Mouse (Mus musculus) erythroblast, embryonic 14.5 days (primary cell): ENCODE results near the gene Kcnq2. TPM values are rescaled to one million over a fixed set of nuclear protein-coding genes. Genes with fewer than 3 reads are reported as not detected.

ENCODE experiments used
- H3K27me3 ChIP-seq: 2 replicates; pipeline ENCODE4 v1.6.1; 2012; ENCODE audit warnings: inconsistent platforms; ENCODE audit not compliant: control insufficient read depth
- H3K36me3 ChIP-seq: 2 replicates; pipeline ENCODE4 v1.6.1; 2012; ENCODE audit warnings: mild to moderate bottlenecking, inconsistent platforms; ENCODE audit not compliant: control insufficient read depth
- H3K4me1 ChIP-seq: 2 replicates; pipeline ENCODE4 v1.6.1; 2012; ENCODE audit warnings: inconsistent platforms; ENCODE audit not compliant: control insufficient read depth
- H3K4me3 ChIP-seq: replicated peaks from 2 replicates; pipeline ENCODE3; 2012; ENCODE audit warnings: moderate library complexity, mild to moderate bottlenecking, inconsistent platforms
- H3K9me3 ChIP-seq: 2 replicates; pipeline ENCODE4 v1.6.1; 2012; ENCODE audit warnings: low read length, inconsistent platforms, mixed read lengths; ENCODE audit not compliant: control insufficient read depth
- GATA1 ChIP-seq: IDR thresholded peaks from 2 replicates; pipeline ENCODE4 v1.6.1; 2012; ENCODE audit warnings: low read length, inconsistent platforms, mixed read lengths
- TAL1 ChIP-seq: IDR thresholded peaks from 3 replicates; pipeline ENCODE4 v1.6.1; 2012; ENCODE audit warnings: low read length, inconsistent platforms, mixed read lengths
- polyA plus RNA-seq: library from polyadenylated mRNA; stranded (reverse); fragments of >175 nt; gene quantifications from 2 replicates; pipeline ENCODE4 v1.2.3, GENCODE M21; 2012

Gene Kcnq2
- polyA plus RNA-seq, result 0.01 and 0.04 TPM in 2 replicates

DNA sequence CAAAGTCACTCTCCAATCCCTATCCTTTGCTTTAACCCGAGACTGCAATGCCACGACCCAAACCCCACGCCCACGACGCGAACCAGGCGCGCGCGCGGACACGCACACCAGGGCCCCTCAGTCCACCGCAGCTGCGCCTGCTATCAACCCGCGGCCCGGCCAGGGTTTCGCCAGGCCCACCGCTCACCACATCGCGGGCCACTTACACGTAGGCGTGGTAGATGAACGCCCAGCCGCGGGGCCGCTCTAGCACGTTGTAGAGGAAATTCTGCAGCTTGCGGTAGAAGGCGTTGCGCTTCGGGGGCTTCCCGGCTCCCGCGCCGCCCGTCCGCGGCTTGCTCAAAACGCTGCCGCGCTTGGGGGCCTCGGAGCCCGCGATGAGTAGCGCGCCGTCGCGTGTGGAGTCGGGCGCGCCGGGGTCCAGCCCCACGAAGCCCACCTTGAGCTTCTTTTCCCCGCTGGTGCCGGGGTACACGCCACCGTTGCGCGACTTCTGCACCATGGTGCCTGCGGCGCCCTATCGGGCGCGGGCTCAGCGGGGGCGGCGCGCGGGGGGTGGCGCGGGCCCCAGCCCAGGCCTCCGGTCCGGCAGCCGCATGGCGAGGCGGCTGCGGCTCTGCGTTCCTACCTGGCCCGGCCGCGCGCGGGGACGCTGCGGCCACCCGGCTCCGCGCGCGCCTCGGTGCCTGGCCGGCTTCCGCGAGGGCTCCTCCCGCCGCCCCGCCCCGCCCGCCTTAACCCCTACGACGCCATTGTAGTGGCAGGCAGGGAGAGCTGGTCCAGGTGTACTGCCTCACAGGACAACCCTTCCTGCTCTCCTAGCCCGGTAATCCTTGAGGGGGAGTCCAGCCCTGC is at the start of gene Kcnq2:
TSS of gene Kcnq2 (minus strand) at position 710 of the 855 bp plus-strand sequence.
- Histone ChIP-seq H3K4me3 (no peak within 1 kb of the TSS), H3K27me3 (peaks cover 60% of the 10 kb centered on the region), H3K9me3 (no peaks in the 10 kb centered on the region), H3K4me1 (no peaks in the 10 kb centered on the region), H3K36me3 (no peaks in the 10 kb centered on the region)
- TF ChIP-seq TAL1 (no peak), GATA1 (no peak)

DNA sequence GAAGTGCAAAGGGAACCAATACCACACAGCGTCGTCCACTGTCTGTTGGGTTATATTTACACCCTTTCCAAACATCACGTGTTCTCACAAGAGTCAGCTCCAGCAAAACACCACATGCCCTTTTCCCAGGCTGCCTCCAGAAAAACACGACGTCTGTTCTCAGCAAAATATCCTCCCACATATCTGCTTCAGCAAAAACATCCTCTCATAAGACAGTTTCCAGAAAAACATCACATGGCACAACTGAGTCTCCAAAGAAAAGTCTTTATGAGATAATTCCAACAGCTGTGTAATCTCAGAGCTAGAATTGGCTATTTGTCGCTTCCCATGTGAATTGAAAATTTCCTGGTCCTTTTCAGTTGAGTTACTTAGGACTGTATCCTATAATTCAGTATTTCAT is 45.8 kb upstream of the Kcnq2 start:
- peaks cover 10% of the 10 kb centered on the region for H3K27me3 ChIP-seq
- H3K36me3 ChIP-seq, result no peaks in the 10 kb centered on the region
- H3K9me3 ChIP-seq, result no peaks in the 10 kb centered on the region
- no peaks in the 10 kb centered on the region for H3K4me1 ChIP-seq
- no peak for TF ChIP-seq TAL1
- TF ChIP-seq GATA1, result no peak
- H3K4me3 ChIP-seq, result no peak overlapping the region

DNA sequence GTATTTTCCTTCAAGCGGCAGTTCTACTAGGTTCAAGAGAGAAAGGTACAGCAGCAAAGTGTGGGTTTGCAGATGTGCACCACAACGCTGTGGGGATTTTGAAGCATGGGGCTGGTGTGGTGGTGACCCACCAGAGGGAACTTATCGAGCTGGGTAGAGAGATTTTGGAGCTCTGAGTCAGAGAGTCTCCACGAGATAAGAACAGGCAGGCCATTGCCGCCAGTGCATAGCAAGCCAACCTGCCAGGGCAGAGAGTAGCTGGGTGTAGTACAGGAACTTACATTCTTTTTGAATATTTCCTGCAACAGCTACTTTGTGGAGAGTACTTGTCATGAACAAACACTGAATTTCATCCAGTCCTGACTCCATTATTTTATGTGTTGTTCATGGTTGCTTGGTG is 43.4 kb upstream of the Kcnq2 start:
- Histone ChIP-seq H3K9me3 (no peaks in the 10 kb centered on the region), H3K4me3 (no peak overlapping the region), H3K27me3 (peaks cover 4% of the 10 kb centered on the region), H3K36me3 (no peaks in the 10 kb centered on the region), H3K4me1 (no peaks in the 10 kb centered on the region)
- TF ChIP-seq TAL1 (no peak), GATA1 (no peak)

DNA sequence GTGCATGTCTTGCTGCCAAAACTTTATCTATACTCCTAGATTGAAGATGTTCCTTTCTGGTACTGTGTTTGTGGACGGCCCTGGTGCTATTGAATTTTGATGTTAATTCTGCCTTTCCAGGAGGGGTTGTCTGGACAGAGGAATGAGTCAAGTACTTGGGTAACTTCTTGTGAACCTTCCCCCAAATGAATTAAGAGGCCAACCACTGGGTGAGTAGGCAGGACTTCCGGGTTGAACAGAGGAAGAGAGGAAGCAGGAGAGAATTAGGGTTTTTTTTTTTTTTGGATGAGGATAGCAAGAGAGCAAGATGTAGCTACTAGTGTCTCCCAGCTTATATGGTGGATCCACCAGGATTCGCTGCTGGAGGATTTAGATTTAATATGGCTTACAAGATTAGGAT is 42.9 kb upstream of the Kcnq2 start:
- Histone ChIP-seq H3K9me3 (no peaks in the 10 kb centered on the region), H3K4me3 (no peak overlapping the region), H3K4me1 (no peaks in the 10 kb centered on the region), H3K27me3 (peaks cover 4% of the 10 kb centered on the region), H3K36me3 (no peaks in the 10 kb centered on the region)
- no peak for TF ChIP-seq TAL1
- TF ChIP-seq GATA1, result no peak

DNA sequence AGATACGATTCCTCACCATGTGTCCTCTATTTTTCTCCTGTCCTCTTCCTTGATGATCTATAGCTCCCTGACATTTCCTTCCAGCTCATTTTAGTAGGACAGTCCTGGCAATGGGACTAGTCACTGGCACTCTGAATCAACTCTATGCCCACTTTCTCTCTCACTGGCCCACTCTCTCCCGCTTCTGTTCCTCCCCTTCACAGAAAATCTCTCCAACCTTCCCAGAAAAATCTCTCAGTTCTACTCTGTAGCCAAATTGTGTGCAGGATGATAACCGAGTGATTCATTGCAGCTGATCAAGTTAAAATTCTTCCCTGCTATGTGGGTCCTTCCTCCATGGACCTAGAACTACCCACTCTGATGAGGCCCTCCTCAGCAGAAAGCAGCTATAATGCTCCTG is 39.5 kb upstream of the Kcnq2 start:
- TF ChIP-seq TAL1 (no peak), GATA1 (no peak)
- H3K4me1 ChIP-seq, result no peaks in the 10 kb centered on the region
- H3K27me3 ChIP-seq, result peaks cover 2% of the 10 kb centered on the region; the same call in 1 of the 2 replicates
- H3K9me3 ChIP-seq, result peaks cover 1% of the 10 kb centered on the region; the same call in 1 of the 2 replicates
- H3K36me3 ChIP-seq, result no peaks in the 10 kb centered on the region
- H3K4me3 ChIP-seq, result no peak overlapping the region

DNA sequence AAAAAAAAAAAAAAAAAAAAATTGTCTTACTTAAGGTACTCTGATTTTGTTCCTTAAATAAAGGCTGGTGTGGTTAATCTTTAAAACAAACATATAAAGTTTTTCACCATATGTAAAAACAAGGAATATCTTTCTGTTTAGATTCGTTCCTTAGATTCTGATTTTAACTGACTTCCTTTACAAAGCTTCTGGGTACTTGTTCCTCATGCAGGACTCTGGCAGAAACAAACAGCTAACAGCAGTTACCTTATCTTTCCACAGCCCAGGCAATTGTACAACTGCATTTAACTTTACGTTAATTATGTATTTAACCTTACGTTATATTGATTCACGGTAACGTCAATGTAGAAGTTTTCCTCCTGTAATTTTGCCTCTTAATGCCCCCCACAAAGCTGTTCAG is 31.4 kb upstream of the Kcnq2 start:
- H3K27me3 ChIP-seq, result peaks cover 6% of the 10 kb centered on the region
- H3K4me1 ChIP-seq, result no peaks in the 10 kb centered on the region
- TF ChIP-seq TAL1, result no peak
- TF ChIP-seq GATA1, result no peak
- H3K36me3 ChIP-seq, result no peaks in the 10 kb centered on the region
- no peak overlapping the region for H3K4me3 ChIP-seq
- H3K9me3 ChIP-seq, result peaks cover 3% of the 10 kb centered on the region; the same call in 1 of the 2 replicates

DNA sequence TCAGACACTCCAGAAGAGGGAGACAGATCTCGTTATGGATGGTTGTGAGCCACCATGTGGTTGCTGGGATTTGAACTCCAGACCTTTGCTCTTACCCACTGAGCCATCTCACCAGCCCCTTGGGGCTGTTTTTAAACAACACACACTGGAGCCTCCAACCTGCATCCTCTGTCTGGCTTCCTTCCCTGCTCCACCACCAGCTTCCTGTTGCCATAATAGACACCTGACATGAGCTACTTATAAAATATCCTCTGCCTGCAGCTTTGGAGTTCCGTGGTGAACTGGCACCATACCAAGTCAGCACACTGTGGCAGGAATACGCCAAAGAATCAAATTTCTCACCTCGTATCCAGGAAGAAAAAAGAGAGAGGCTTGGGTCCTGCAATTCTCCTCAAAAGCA is 25.7 kb upstream of the Kcnq2 start:
- H3K9me3 ChIP-seq, result no peaks in the 10 kb centered on the region
- no peak overlapping the region for H3K4me3 ChIP-seq
- peaks cover 32% of the 10 kb centered on the region for H3K27me3 ChIP-seq
- TF ChIP-seq TAL1 (no peak), GATA1 (no peak)
- H3K4me1 ChIP-seq, result no peaks in the 10 kb centered on the region
- H3K36me3 ChIP-seq, result no peaks in the 10 kb centered on the region

GRCm38 (mm10) chr2:181159771-181160170 is 24.7 kb upstream of the Kcnq2 start:
- peaks cover 39% of the 10 kb centered on the region for H3K27me3 ChIP-seq
- no peak for TF ChIP-seq TAL1
- no peak for TF ChIP-seq GATA1

GRCm38 (mm10) chr2:181159091-181159514 is 24.0 kb upstream of the Kcnq2 start:
- H3K36me3 ChIP-seq, result no peaks in the 10 kb centered on the region
- no peaks in the 10 kb centered on the region for H3K4me1 ChIP-seq
- no peaks in the 10 kb centered on the region for H3K9me3 ChIP-seq
- H3K27me3 ChIP-seq, result peaks cover 43% of the 10 kb centered on the region
- TF ChIP-seq TAL1 (no peak), GATA1 (no peak)
- no peak overlapping the region for H3K4me3 ChIP-seq

More at GRCm38 (mm10) chr2:181159771-181160170, 24.7 kb upstream of the Kcnq2 start:
- no peaks in the 10 kb centered on the region for H3K4me1 ChIP-seq
- H3K36me3 ChIP-seq, result no peaks in the 10 kb centered on the region
- no peak overlapping the region for H3K4me3 ChIP-seq
- H3K9me3 ChIP-seq, result no peaks in the 10 kb centered on the region
